In the genomic region with DNA sequence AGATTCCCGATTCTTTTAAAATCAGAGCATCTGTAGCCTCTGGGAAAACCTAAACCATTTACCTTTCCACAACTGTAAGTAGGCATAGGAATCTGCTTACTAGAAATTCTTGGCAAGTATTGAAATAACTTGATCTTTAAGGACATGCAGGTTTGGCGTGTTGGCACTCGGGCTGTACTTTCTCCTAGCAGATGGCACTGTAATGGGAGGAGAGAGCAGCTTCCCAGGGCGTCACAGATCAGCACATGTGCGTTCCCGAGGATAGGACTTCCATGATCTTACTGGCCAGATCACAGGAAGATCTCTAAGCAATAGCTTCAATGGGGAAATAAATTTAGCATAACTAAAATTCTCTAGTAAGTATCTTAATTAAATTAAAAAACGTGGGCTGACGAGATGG, we compare ENCODE assay signal across 30 mouse cellular contexts. TPM values are rescaled to one million over a fixed set of nuclear protein-coding genes. Genes with fewer than 3 reads are reported as not detected.
DNase-seq lines count a peak whose midpoint lies in the region; ATAC-seq and TF ChIP-seq lines count a peak whose summit lies in the region.
"Had no signal": no experiment of that assay in that cellular context is flagged by ENCODE, and none has a peak within 500 bp of the region (broad histone marks: within the 10 kb centered on the region; RNA-seq: fewer than 3 reads in every experiment).

No protein-coding gene starts in this region.

- no peaks in the 10 kb centered on the region for H3K9me3 ChIP-seq in forebrain, embryonic 12.5 days
- H3K9me3 ChIP-seq: embryonic facial prominence, embryonic 10.5 days; embryonic facial prominence, embryonic 13.5 days; forebrain, embryonic 13.5 days; heart, embryonic 10.5 days; hindbrain, embryonic 13.5 days; kidney, embryonic 15.5 days had no signal

- TF ChIP-seq CTCF in cerebellum, adult 2 months (IDR thresholded peaks at IDR 0.05; ENCODE audit: borderline replicate concordance, insufficient read depth, low read depth, low read length), result no peak

- H3K36me3 ChIP-seq in forebrain, embryonic 12.5 days (replicated peaks), result peaks cover 62% of the 10 kb centered on the region
- H3K36me3 ChIP-seq: G1E had no signal

- no peak overlapping the region for H3K27ac ChIP-seq in cerebellum, adult 2 months (ENCODE audit: insufficient read depth, low read length)
- H3K27ac ChIP-seq in forebrain, embryonic 12.5 days, result no peak overlapping the region
- H3K27ac ChIP-seq: embryonic facial prominence, embryonic 10.5 days; embryonic facial prominence, embryonic 13.5 days; forebrain, embryonic 13.5 days; heart, adult 2 months; heart, embryonic 10.5 days; hindbrain, embryonic 13.5 days; kidney, embryonic 15.5 days had no signal

- H3K4me3 ChIP-seq in cerebellum, adult 2 months (replicated peaks; ENCODE audit: insufficient read depth, low read depth, low read length), result no peak overlapping the region
- no peak overlapping the region for H3K4me3 ChIP-seq in forebrain, embryonic 12.5 days (replicated peaks)
- H3K4me3 ChIP-seq: embryonic facial prominence, embryonic 10.5 days; embryonic facial prominence, embryonic 13.5 days; erythroblast, embryonic 14.5 days; forebrain, embryonic 13.5 days; heart, adult 2 months; heart, embryonic 10.5 days; hindbrain, embryonic 13.5 days; kidney, embryonic 15.5 days had no signal

- H3K4me2 ChIP-seq in forebrain, embryonic 12.5 days, result no peak overlapping the region
- H3K4me2 ChIP-seq: embryonic facial prominence, embryonic 13.5 days; forebrain, embryonic 13.5 days; hindbrain, embryonic 13.5 days; kidney, embryonic 15.5 days had no signal

- no peak for TF ChIP-seq POLR2A in cerebellum, adult 2 months (IDR thresholded peaks at IDR 0.05; ENCODE audit: borderline replicate concordance, insufficient read depth, low read length)

- H3K4me1 ChIP-seq in cerebellum, adult 2 months (ENCODE audit: control insufficient read depth, insufficient read depth, low read length), result no peaks in the 10 kb centered on the region
- H3K4me1 ChIP-seq in forebrain, embryonic 12.5 days, result no peaks in the 10 kb centered on the region
- H3K4me1 ChIP-seq: embryonic facial prominence, embryonic 10.5 days; embryonic facial prominence, embryonic 13.5 days; forebrain, embryonic 13.5 days; heart, embryonic 10.5 days; hindbrain, embryonic 13.5 days; kidney, embryonic 15.5 days had no signal

- ATAC-seq in cerebellum, adult (ENCODE audit: insufficient number of reproducible peaks, low FRiP score, low TSS enrichment), result no peak
- ATAC-seq in forebrain, embryonic 12.5 days (ENCODE audit: low FRiP score), result no peak
- ATAC-seq in activated CD4-positive, CD25-positive, alpha-beta regulatory T cell, adult 4 months, result no peak
- ATAC-seq: forebrain, embryonic 13.5 days; forebrain, embryonic 16.5 days; hindbrain, embryonic 16.5 days; inflammation-experienced regulatory T-cells, adult 6 months; intestine, embryonic 16.5 days; Patski had no signal

- H3K9ac ChIP-seq in forebrain, embryonic 12.5 days, result no peak overlapping the region
- H3K9ac ChIP-seq: embryonic facial prominence, embryonic 13.5 days; forebrain, embryonic 13.5 days; hindbrain, embryonic 13.5 days; kidney, embryonic 15.5 days had no signal

- DNase-seq in cerebellum, adult 11-12 months, result peak; percentile 23
- DNase-seq in cerebellum, adult 2 months, result peak; percentile 15 to 43
- peak; percentile 22 for DNase-seq in cerebellum, adult 9-11 months
- peak; percentile 36 to 48 for DNase-seq in cerebellum, postnatal 25 days
- no peak for DNase-seq in thymus, adult 18-20 months
- DNase-seq: adrenal gland, adult 2 months; adrenal gland, postnatal 14 days; B cell, adult 2 months; embryo, embryonic 11 days; gastrocnemius, postnatal 10 days; gastrocnemius, postnatal 36 days; heart, adult 2 months; kidney, adult 8-10 months had no signal

- 37% methylated on average over 8 of the region's 8 CpGs for WGBS in cerebellum, adult 2 months
- 94% methylated on average over 8 of the region's 8 CpGs for WGBS in forebrain, embryonic 12.5 days

- H3K27me3 ChIP-seq in cerebellum, adult 2 months (ENCODE audit: control insufficient read depth, insufficient read depth, low read length), result no peaks in the 10 kb centered on the region
- no peaks in the 10 kb centered on the region for H3K27me3 ChIP-seq in forebrain, embryonic 12.5 days
- H3K27me3 ChIP-seq: CH12.LX; embryonic facial prominence, embryonic 13.5 days; forebrain, embryonic 13.5 days; hindbrain, embryonic 13.5 days; kidney, embryonic 15.5 days; Patski had no signal

RNA-seq across cellular contexts. Expression of gene Usp1, which starts 32.4 kb away (rescaled TPM):
- 21.1 and 21.3 TPM in 2 replicates for polyA plus RNA-seq in cerebellum, adult 2 months (2012; rRNA removed)
- polyA plus RNA-seq in forebrain, embryonic 12.5 days (2016; fragmentation: Nextera tagmentation; extraction: Ambion mirVana), result 134 and 143 TPM in 2 replicates
- polyA plus RNA-seq in activated CD4-positive, CD25-positive, alpha-beta regulatory T cell, adult 4 months (2017; shearing (Covaris generic)), result 10 to 100 TPM; 20.7 to 21.5 TPM

Comparison
In these comparisons a context has a peak if more than half of its experiments do, and no peak if none do; other contexts are left out.
1. DNase-seq: peak in cerebellum, adult 11-12 months (single experiment), cerebellum, adult 2 months (2 of 2), cerebellum, adult 9-11 months (single experiment) and cerebellum, postnatal 25 days (2 of 2); none in thymus, adult 18-20 months (0 of 2).